Mouse (Mus musculus): Measurements from ENCODE around the gene Ddx18. TPM values are rescaled to one million over a fixed set of nuclear protein-coding genes. Genes with fewer than 3 reads are reported as not detected.

Gene Ddx18
- polyA plus RNA-seq, 1 experiment from 2014 or later, result 61.4 TPM

GRCm38 (mm10) chr1:121510420-121511140, 57.2 kb downstream of the Ddx18 start:
- Histone ChIP-seq H3K9ac (ENCODE audit: low read depth, low read length) (no peak overlapping the region), H3K4me3 (ENCODE audit: low read depth, low read length) (no peak overlapping the region), H3K4me1 (ENCODE audit: control insufficient read depth, insufficient read depth, low read length) (no peaks in the 10 kb centered on the region), H3K27me3 (replicated peaks; ENCODE audit: control insufficient read depth, insufficient read depth, low read length) (no peaks in the 10 kb centered on the region), H3K27ac (replicated peaks; ENCODE audit: low read depth, low read length) (no peak overlapping the region), H3K4me2 (ENCODE audit: low read depth, low read length) (no peak overlapping the region), H3K36me3 (ENCODE audit: control insufficient read depth, insufficient read depth, low read length) (peaks cover 6% of the 10 kb centered on the region; the same call in 1 of the 2 replicates), H3K9me3 (ENCODE audit: control insufficient read depth, low read length) (no peaks in the 10 kb centered on the region)
- ATAC-seq (ENCODE audit: low read depth) (no peak), DNase-seq (ENCODE audit: low spot score) (no peak)
- 82% methylated on average over 19 of the region's 19 CpGs for WGBS

- Histone ChIP-seq H3K9ac (ENCODE audit: low read depth, low read length) (no peak overlapping the region), H3K4me2 (ENCODE audit: low read depth, low read length) (no peak overlapping the region), H3K4me3 (ENCODE audit: low read depth, low read length) (no peak overlapping the region), H3K27me3 (replicated peaks; ENCODE audit: control insufficient read depth, insufficient read depth, low read length) (no peaks in the 10 kb centered on the region), H3K27ac (replicated peaks; ENCODE audit: low read depth, low read length) (no peak overlapping the region), H3K9me3 (ENCODE audit: control insufficient read depth, low read length) (no peaks in the 10 kb centered on the region), H3K4me1 (ENCODE audit: control insufficient read depth, insufficient read depth, low read length) (no peaks in the 10 kb centered on the region), H3K36me3 (ENCODE audit: control insufficient read depth, insufficient read depth, low read length) (peaks cover 16% of the 10 kb centered on the region)
- ATAC-seq (ENCODE audit: low read depth), result no peak
- DNase-seq (ENCODE audit: low spot score), result no peak
- WGBS, result 88% methylated on average over 2 of the region's 2 CpGs
These were observed 59.1 kb downstream of the Ddx18 start for GRCm38 (mm10) chr1:121508729-121509128.

Other genes with a start within 250 kb of the Ddx18 start
- gene Insig2, start 235.4 kb downstream of the Ddx18 start, polyA plus RNA-seq (2014; fragmentation: Nextera tagmentation; extraction: Ambion mirVana), result 26.6 and 31.8 TPM in 2 replicates
- gene Ccdc93, start 136.9 kb downstream of the Ddx18 start, polyA plus RNA-seq (2014; fragmentation: Nextera tagmentation; extraction: Ambion mirVana), result 11.7 and 12.0 TPM in 2 replicates
- gene Htr5b, start 39.5 kb downstream of the Ddx18 start, polyA plus RNA-seq (2014; fragmentation: Nextera tagmentation; extraction: Ambion mirVana), result 0.25 and 0.30 TPM in 2 replicates